Mouse (Mus musculus): ENCODE results near the gene Trim30a. TPM values are rescaled to one million over a fixed set of nuclear protein-coding genes. Genes with fewer than 3 reads are reported as not detected.
"Not testable (repeated sequence)": the region's sequence is repeated elsewhere in the genome, so short reads cannot be mapped to it uniquely, and the experiment has no call there.

The Trim30a gene
- 3.6 and 7.3 TPM in 2 replicates for total RNA-seq (2021)
- long read RNA-seq, experiment 1 = 0 reads
- long read RNA-seq, experiment 2 = 0 reads

DNA sequence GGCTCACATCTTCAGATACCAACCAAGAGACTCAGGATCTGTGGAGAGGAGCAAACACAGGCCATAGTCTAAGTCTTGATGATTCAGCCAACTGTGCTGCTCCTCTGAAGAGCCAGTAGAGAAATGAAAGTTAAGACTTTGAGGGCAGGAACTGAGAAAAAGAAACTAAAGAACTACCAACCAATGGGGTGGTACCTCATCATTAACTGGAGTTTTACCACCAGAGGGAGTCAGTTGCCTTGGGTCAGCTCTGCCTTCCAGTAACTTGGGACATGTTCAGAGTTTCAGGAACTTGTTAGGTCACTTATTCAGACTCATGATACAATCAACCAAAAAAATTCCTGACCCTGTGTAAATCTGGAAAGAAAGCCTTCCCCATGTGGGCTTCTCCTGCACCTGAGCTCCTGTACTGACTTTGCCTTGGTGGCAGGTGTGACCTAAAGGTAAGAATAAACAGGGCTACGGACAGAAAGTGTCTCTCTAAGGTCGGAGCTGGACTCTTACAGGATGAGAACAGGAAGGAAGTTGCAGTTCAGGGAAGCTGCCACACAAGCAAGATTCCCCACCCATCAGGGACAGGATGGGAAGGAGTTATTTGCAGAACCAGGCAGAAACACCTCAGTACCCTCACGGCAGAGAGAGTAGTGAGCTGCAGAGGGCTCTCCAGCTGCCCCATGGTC lies at the start of gene Trim30a:
Trim30a (minus strand) TSS at position 129 of the 680 bp plus-strand sequence.
- peak; percentile 40 for DNase-seq

DNA sequence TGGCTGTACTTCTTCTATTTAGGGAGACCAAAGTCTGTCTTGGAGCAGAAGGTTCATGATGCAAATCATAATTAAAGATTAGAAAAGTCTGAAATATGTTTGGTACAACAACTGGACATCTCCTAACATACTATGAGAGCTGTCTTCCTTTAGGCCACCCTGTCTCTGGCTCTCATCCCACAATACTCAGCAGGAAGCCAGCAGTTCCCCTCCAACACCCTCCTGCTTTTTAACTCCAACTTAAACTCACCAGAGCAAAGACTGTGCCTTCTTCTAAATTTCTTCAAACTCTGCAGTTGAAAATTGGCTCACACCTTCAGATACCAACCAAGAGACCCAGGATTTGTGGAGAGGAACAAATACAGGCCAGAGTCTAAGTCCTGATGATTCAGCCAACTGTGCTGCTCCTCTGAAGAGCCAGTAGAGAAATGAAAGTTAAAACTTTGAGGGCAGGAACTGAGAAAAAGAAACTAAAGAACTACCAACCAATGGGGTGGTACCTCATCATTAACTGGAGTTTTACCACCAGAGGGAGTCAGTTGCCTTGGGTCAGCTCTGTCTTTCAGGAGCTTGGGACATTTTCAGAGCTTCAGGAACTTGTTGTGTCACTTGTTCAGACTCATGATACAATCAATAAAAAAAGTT lies 42.5 kb upstream of the Trim30a start, which contains the start of gene Trim30d:
Trim30d (minus strand) TSS at position 429 of the 645 bp plus-strand sequence.
- peak; percentile 20 for DNase-seq

DNA sequence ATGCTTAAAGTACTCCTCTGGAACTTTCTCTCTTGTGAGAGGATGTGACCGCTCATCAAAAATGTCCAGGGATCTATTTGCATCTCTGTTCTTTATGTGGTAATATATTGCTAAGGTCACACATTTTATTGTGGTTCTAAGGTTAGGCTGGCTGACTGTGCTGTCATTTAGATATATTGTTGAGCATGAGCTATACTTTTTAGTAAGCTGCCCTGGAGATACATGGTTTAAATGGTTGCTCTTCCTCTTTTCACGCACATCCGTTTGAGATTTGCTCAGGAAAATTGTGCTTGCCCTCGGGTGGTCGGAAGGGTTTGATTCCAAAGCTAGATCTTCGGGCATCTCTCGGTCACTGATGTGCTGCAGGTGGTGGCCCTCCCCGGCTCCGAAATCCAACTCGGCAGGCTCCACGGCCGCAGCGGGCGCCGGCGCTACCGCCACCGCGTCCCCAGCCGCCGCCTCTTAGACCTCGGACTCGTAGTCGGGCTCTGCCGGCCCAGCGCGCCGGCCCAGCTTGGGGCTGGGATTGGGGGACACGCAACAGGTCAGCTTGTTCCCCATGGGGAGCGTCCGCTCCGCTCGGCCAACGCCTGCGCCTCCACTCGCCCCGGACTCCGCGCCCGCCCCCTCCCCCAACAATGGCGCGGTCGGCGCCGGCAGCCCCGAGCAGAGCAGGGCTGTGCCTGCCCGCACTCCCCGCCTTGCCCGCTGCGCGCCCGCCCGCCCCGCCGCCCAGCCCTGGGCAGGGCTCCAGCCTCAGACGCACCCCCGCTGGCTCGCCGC lies 36.8 kb upstream of the Trim30a start:
- DNase-seq = peak; percentile 69

DNA sequence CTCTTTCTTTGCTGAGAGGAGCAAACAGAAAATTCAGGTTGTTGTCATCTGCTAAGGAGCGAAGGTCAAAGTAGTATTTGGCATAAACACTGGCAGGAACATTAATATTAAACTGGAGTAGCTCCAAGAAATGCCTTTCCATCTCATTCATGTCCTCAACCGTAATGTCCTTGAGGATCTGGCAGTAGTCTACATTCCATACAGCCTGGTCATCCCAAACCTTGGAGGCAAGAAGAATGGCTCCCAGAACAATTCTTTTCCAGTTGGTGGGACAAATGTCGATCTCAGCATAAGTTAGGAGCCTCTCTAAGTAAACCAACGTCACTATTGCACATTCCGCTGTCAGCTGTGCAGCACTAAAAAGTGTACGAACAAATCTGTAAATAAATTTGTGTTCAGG lies 36.2 kb upstream of the Trim30a start:
- not testable (repeated sequence) for DNase-seq

DNA sequence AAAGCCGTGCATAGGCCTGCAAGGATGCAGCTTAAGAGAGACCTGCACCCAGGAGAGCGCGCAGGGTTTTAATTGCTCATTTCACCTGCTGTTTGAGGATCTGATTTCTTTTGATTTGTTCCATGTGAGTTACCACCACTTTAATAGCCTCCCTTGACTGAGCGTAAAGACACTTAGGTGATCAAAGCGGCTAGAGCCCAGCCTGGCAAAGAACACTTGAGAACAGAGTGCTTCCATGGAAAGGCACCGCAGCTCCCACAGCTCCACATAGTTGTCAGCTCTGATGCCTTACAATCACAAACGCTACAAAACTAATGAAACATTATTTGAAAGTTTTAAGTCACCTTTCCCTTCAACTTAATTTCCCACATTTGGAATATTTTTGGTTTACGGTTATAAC lies 34.5 kb upstream of the Trim30a start:
- not testable (repeated sequence) for DNase-seq

DNA sequence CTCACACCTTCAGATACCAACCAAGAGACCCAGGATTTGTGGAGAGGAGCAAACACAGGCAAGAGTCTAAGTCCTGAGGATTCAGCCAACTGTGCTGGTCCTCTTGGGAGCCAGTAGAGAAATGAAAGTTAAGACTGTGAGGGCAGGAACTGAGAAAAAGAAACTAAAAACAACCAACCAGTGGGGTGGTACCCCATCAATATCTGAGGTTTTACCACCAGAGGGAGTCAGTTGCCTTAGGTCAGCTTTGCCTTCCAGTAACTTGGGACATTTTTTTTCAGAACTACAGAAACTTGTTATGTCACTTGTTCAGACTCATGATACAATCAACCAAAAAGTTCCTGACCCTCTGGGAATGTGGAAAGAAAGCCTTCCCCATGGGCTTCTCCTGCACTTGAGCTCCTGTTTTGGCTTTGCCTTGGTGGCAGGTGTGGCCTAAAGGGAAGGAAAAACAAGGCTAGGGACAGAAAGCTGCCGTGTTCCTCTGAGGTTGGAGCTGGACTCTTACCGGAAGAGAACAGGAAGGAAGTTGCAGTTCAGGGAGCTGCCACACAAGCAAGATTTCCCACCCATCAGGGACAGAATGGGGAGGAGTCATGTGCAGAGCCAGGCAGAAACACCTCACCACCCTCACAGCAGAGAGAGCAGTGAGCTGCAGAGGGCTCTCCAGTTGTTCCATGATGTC lies 18.9 kb downstream of the Trim30a start:
- peak; percentile 29 for DNase-seq

DNA sequence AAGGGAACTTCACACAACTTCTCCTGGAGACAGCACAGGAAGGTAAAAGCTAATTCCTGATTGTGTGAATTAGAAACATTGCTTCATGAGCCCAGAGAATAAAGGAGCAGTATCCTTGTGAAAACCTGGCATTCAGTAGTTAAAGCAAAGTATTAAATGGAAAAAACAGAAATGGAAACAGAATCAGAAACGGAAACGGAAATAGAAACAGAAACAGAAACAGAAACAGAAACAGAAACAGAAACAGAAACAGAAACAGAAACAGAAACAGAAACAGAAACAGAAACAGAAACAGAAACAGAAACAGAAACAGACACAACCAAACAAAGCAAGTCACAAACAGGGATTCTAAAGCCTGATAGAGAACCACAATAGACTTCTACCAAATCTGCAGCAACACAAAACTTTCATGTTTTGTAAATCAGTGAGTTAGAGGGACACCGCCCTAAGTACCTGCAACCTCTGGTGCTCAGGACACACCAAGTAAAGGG lies 60.5 kb downstream of the Trim30a start:
- no peak for DNase-seq

DNA sequence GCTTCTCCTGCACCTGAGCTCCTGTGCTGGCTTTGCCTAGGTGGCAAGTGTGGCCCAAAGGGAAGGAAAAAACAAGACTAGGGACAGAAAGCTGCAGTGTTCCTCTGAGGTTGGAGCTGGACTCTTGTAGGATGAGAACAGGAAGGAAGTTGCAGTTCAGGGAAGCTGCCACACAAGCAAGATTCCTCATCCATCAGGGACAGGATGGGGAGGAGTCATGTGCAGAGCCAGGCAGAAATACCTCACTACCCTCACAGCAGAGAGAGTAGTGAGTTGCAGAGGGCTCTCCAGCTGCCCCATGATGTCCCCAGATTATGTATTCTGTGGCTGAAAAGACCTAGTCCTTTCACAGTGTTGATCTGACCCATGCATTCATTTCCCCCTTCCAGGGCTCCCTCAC lies 63.9 kb downstream of the Trim30a start:
- DNase-seq = no peak

DNA sequence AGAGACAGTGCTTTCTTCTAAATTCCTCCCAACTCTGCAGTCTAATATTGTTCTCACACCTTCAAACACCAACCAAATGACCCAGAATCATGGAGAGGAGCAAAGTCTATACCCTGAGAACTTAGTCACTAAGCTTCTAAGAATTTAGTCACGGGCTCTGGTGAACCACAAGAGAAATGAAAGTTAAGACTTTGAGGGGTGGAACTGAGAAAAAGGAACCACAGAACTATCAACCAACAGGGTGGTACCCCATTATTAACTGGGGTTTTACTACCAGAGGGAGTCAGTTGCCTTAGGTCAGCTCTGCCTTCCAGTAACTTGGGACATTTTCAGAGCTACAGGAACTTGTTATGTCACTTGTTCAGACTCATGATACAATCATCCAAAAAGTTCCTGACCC lies 64.3 kb downstream of the Trim30a start, which contains the start of gene Trim30c:
Trim30c (minus strand) TSS at position 140 of the 400 bp plus-strand sequence.
- no peak for DNase-seq

DNA sequence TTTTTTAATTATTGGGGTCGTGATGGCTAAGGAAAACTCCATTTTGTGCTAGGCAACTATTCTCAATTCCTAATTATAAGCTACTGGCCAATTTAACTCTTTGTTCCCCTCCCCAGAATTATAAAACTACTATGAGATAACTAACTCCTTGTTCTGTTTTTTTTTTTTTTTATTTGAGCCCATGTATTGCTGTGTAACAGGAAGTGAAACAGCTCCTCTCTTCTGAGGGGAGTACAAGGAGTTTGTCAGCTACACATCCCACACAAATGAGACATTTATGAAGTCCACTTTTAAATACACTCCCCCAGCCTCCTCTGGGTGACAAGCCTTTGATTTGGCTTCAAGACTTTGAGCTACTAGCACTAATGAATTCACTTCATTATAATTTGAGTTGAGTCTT lies 66.5 kb downstream of the Trim30a start:
- no peak for DNase-seq

DNA sequence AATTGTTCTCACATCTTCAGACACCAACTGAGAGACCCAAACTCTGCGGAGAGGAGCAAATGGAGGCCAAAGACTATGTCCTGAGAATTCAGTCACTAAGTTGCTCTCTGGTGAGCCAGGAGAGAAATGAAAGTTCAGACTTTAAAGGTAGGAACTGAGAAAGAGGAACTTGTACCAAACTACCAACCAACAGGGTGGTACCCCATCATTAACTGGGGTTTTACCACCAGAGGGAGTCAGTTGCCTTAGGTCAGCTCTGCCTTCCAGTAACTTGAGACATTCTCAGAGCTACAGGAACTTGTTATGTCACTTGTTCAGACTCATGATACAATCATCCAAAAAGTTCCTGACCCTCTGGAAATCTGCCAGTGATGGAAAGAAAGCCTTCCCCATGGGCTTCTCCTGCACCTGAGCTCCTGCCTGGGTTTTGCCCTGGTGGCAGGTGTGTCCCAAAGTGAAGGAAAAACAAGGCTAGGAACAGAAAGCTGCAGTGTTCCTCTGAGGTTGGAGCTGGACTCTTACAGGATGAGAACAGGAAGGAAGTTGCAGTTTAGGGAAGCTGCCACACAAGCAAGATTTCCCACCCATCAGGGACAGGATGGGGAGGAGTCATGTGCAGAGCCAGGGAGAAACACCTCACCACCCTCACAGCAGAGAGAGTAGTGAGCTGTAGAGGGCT lies 95.1 kb downstream of the Trim30a start, which contains the start of gene Trim30b:
Trim30b (minus strand) TSS at position 149 of the 679 bp plus-strand sequence.
- peak; percentile 4 for DNase-seq

DNA sequence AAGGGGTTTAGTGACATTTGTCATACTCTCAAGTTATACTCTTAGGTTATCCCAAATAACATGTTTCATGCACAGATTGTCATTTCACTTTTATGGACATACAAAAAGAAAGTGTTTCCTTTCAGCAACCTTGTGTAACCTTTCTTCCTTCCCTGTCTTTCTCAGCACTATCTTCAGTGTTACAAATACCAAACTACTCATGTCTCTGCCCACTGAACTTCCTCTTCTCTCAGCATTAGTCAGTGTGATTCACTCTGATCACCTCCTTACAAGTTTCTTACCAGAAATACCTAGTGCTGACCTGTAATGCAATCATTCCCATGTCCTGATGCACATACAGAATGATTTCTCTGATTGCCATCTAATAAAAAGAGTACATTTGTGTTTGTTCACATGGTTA lies 98.7 kb downstream of the Trim30a start:
- DNase-seq = no peak

Other genes starting within 250 kb of the Trim30a start
- 0.30 and 0.74 TPM in 2 replicates for gene Trim6, start 246.4 kb downstream of the Trim30a start, total RNA-seq (2021)
- gene Trim34a, start 220.7 kb downstream of the Trim30a start, total RNA-seq (2021) = 5.9 and 7.7 TPM in 2 replicates
- 3.0 and 6.9 TPM in 2 replicates for gene Trim5, start 177.1 kb downstream of the Trim30a start, total RNA-seq (2021)
- gene Trim12a, start 149.7 kb downstream of the Trim30a start, total RNA-seq (2021) = 8.1 and 17.0 TPM in 2 replicates
- 0.38 and 0.52 TPM in 2 replicates for gene Trim34b, start 135.7 kb downstream of the Trim30a start, total RNA-seq (2021)
- 8.4 and 11.6 TPM in 2 replicates for gene Trim12c, start 111.8 kb downstream of the Trim30a start, total RNA-seq (2021)
- gene Trim30b, start 95.3 kb downstream of the Trim30a start, total RNA-seq (2021) = 0.53 TPM in 1 of 2 replicates, not detected in the other
- 0.23 TPM in 1 of 2 replicates, not detected in the other for gene Trim30c, start 64.4 kb downstream of the Trim30a start, total RNA-seq (2021)
- 4.1 and 4.3 TPM in 2 replicates for gene Trim30d, start 42.7 kb upstream of the Trim30a start, total RNA-seq (2021)
- not detected in 2 replicates for gene Olfr651, start 84.9 kb upstream of the Trim30a start, total RNA-seq (2021)
- gene Olfr652, start 95.7 kb upstream of the Trim30a start, total RNA-seq (2021) = not detected in 2 replicates
- gene Olfr653, start 112.1 kb upstream of the Trim30a start, total RNA-seq (2021) = not detected in 2 replicates
- gene Olfr654, start 121.8 kb upstream of the Trim30a start, total RNA-seq (2021) = not detected in 2 replicates
- gene Olfr655, start 136.6 kb upstream of the Trim30a start, total RNA-seq (2021) = not detected in 2 replicates
- gene Olfr656, start 148.8 kb upstream of the Trim30a start, total RNA-seq (2021) = not detected in 2 replicates
- gene Olfr657, start 159.6 kb upstream of the Trim30a start, total RNA-seq (2021) = not detected in 2 replicates
- not detected in 2 replicates for gene Olfr658, start 182.1 kb upstream of the Trim30a start, total RNA-seq (2021)
- not detected in 2 replicates for gene Olfr659, start 201.6 kb upstream of the Trim30a start, total RNA-seq (2021)
- gene Olfr661, start 221.3 kb upstream of the Trim30a start, total RNA-seq (2021) = not detected in 2 replicates

Measured in adrenal gland, postnatal 14 days (tissue).